Mouse (Mus musculus) bone marrow macrophage, adult 2 months (primary cell): ENCODE results near the gene Ankrd52.

ENCODE experiments used
- CTCF ChIP-seq: IDR thresholded peaks from 2 replicates; pipeline ENCODE4 v1.5.1; 2012; ENCODE audit warnings: low read depth, mild to moderate bottlenecking, low read length, moderate library complexity
- POLR2A ChIP-seq: IDR thresholded peaks from 2 replicates; pipeline ENCODE4 v1.6.1; 2012; ENCODE audit warnings: mild to moderate bottlenecking, low read depth, low read length, borderline replicate concordance

GRCm38 (mm10) chr10:128380565-128380964, 3.6 kb downstream of the Ankrd52 start:
- no peak for TF ChIP-seq POLR2A
- TF ChIP-seq CTCF: no peak
